Mouse (Mus musculus): ENCODE data around the gene Gm20908.
"Not testable (repeated sequence)": the region's sequence is repeated elsewhere in the genome, so short reads cannot be mapped to it uniquely, and the experiment has no call there.

Gm20908 gene

GRCm38 (mm10) chrY:64472966-64473365 lies at the start of gene Gm20908:
Gene Gm20908, plus strand, starts transcription at chrY:64473266.
- not testable (repeated sequence) for DNase-seq
